15 mouse cellular contexts compared by ENCODE assay signal in the genomic region with DNA sequence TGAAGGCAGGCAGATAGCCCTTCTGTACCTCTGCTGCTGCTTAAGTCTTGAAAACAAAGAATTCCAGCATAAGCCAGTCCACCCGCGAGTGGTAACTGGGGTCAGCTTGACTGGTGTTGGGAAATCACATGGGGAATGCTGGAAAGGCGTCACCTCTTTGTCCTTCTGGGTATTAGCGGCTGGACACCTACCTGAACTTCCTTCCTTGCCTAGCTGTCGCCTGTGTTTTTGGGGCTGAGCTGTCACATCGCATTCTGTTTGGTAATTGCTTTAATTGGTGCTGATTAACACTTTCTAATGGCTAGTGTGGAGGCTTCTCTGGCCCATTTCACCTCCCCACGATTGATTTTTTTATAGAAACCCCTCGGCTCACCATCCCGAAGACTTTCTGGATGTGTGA.
A peak's percentile ranks its signal among the peaks of the same experiment; 100 is the strongest.
DNase-seq lines count a peak whose midpoint lies in the region; ATAC-seq and TF ChIP-seq lines count a peak whose summit lies in the region.
"Had no signal": no experiment of that assay in that cellular context is flagged by ENCODE, and none has a peak within 500 bp of the region (broad histone marks: within the 10 kb centered on the region; RNA-seq: fewer than 3 reads in every experiment).

No protein-coding gene starts in this region.

- TF ChIP-seq POLR2A in ES-Bruce4 (IDR thresholded peaks at IDR 0.05; ENCODE audit: insufficient read depth, low read length): no peak
- TF ChIP-seq POLR2A in embryonic fibroblast, embryonic 13.5 days (IDR thresholded peaks at IDR 0.05; ENCODE audit: low read depth, low read length): no peak

- H3K4me3 ChIP-seq in heart, embryonic 11.5 days (ENCODE audit: low read depth, low read length): no peak overlapping the region
- no peak overlapping the region for H3K4me3 ChIP-seq in kidney, embryonic 16.5 days (ENCODE audit: low read length)
- H3K4me3 ChIP-seq in ES-Bruce4 (ENCODE audit: low read depth, low read length): no peak overlapping the region
- no peak overlapping the region for H3K4me3 ChIP-seq in embryonic fibroblast, embryonic 13.5 days (ENCODE audit: insufficient read depth, low read length)

- no peaks in the 10 kb centered on the region for H3K36me3 ChIP-seq in heart, embryonic 11.5 days (ENCODE audit: control insufficient read depth, insufficient read depth, low read length)
- no peaks in the 10 kb centered on the region for H3K36me3 ChIP-seq in kidney, embryonic 16.5 days (ENCODE audit: insufficient read depth, low read length)
- H3K36me3 ChIP-seq in ES-Bruce4 (ENCODE audit: control insufficient read depth, insufficient read depth, low read length, poor library complexity, severe bottlenecking): no peaks in the 10 kb centered on the region; the same call in 1 of the 2 replicates

- 64% methylated on average over 9 of the region's 9 CpGs for WGBS in heart, embryonic 11.5 days (ENCODE audit: insufficient replicate concordance)
- 76% methylated on average over 9 of the region's 9 CpGs for WGBS in kidney, embryonic 16.5 days

- peak; percentile 56; the same call in 1 of the 2 replicates for TF ChIP-seq EP300 in ES-Bruce4 (IDR thresholded peaks at IDR 0.05; ENCODE audit: insufficient read depth, low read depth, low read length)

- H3K27ac ChIP-seq in heart, embryonic 11.5 days (ENCODE audit: low read depth, low read length): peak overlapping the region; percentile 87
- H3K27ac ChIP-seq in kidney, embryonic 16.5 days (ENCODE audit: low read length): peak overlapping the region; percentile 89
- H3K27ac ChIP-seq in ES-Bruce4 (ENCODE audit: insufficient read depth, low read length): peak overlapping the region; percentile 93
- H3K27ac ChIP-seq in embryonic fibroblast, embryonic 13.5 days (ENCODE audit: insufficient read depth, low read length): peak overlapping the region; percentile 87

- intact Hi-C loops in heart, postnatal 14 days (cut with DNase I): no loop called here
- intact Hi-C loops in left cerebral cortex, postnatal 36 days (cut with DNase I): no loop called here

- DNase-seq in heart, postnatal 14 days: no peak
- DNase-seq in kidney, postnatal 36 days: no peak
- DNase-seq in adrenal gland, postnatal 4 days (ENCODE audit: low spot score in 2 of 2): no peak
- no peak for DNase-seq in left cerebral cortex, postnatal 36 days (ENCODE audit: low spot score in 2 of 2)
- DNase-seq: adrenal gland, postnatal 10 days; cerebellum, adult 9-10 months; gastrocnemius, postnatal 25 days; right cerebral cortex, postnatal 4 days; thymus, postnatal 4 days had no signal

- peaks cover 38% of the 10 kb centered on the region for H3K4me1 ChIP-seq in heart, embryonic 11.5 days (ENCODE audit: control insufficient read depth, insufficient read depth, low read length)
- peaks cover 71% of the 10 kb centered on the region for H3K4me1 ChIP-seq in kidney, embryonic 16.5 days (ENCODE audit: insufficient read depth, low read length)
- peaks cover 12% of the 10 kb centered on the region for H3K4me1 ChIP-seq in ES-Bruce4 (ENCODE audit: control insufficient read depth, insufficient read depth, low read length)
- peaks cover 33% of the 10 kb centered on the region for H3K4me1 ChIP-seq in embryonic fibroblast, embryonic 13.5 days (ENCODE audit: control insufficient read depth, insufficient read depth, low read length)

- TF ChIP-seq CTCF in ES-Bruce4 (IDR thresholded peaks at IDR 0.05; ENCODE audit: low read depth, low read length): no peak
- TF ChIP-seq CTCF in embryonic fibroblast, embryonic 13.5 days (IDR thresholded peaks at IDR 0.05; ENCODE audit: borderline replicate concordance, insufficient read depth, low read length): no peak

- ATAC-seq in heart, embryonic 11.5 days (replicated peaks; ENCODE audit: insufficient number of reproducible peaks, low FRiP score, low TSS enrichment): no peak
- ATAC-seq in kidney, embryonic 16.5 days (ENCODE audit: low FRiP score, low TSS enrichment): no peak
- ATAC-seq: forebrain, embryonic 16.5 days; inflammation-experienced regulatory T-cells, adult 6 months had no signal

- H3K4me2 ChIP-seq in heart, embryonic 11.5 days: no peak overlapping the region
- no peak overlapping the region for H3K4me2 ChIP-seq in kidney, embryonic 16.5 days (replicated peaks; ENCODE audit: low read depth, low read length)

- H3K27me3 ChIP-seq in heart, embryonic 11.5 days (ENCODE audit: control insufficient read depth, insufficient read depth, low read length): no peaks in the 10 kb centered on the region
- no peaks in the 10 kb centered on the region for H3K27me3 ChIP-seq in kidney, embryonic 16.5 days (ENCODE audit: insufficient read depth, low read length)
- H3K27me3 ChIP-seq in ES-Bruce4 (ENCODE audit: control insufficient read depth, insufficient read depth, low read length, poor library complexity, severe bottlenecking): no peaks in the 10 kb centered on the region

- H3K9ac ChIP-seq in heart, embryonic 11.5 days (ENCODE audit: low read depth, low read length): no peak overlapping the region
- 0 out of 2 replicates have a peak overlapping the region, but pooled peaks have one; percentile 38 for H3K9ac ChIP-seq in kidney, embryonic 16.5 days (replicated peaks; ENCODE audit: low read length)
- H3K9ac ChIP-seq in ES-Bruce4 (ENCODE audit: low read depth, poor library complexity, severe bottlenecking): no peak overlapping the region

- H3K9me3 ChIP-seq in heart, embryonic 11.5 days (replicated peaks; ENCODE audit: control insufficient read depth, low read length): no peaks in the 10 kb centered on the region
- H3K9me3 ChIP-seq in kidney, embryonic 16.5 days (ENCODE audit: low read length): no peaks in the 10 kb centered on the region
- no peaks in the 10 kb centered on the region for H3K9me3 ChIP-seq in ES-Bruce4 (replicated peaks; ENCODE audit: control insufficient read depth, insufficient read depth, low read length, poor library complexity, severe bottlenecking)
